Mouse (Mus musculus): ENCODE data around the gene Atp13a2.
A peak's percentile ranks its signal among the peaks of the same experiment; 100 is the strongest.

Atp13a2 gene

DNA sequence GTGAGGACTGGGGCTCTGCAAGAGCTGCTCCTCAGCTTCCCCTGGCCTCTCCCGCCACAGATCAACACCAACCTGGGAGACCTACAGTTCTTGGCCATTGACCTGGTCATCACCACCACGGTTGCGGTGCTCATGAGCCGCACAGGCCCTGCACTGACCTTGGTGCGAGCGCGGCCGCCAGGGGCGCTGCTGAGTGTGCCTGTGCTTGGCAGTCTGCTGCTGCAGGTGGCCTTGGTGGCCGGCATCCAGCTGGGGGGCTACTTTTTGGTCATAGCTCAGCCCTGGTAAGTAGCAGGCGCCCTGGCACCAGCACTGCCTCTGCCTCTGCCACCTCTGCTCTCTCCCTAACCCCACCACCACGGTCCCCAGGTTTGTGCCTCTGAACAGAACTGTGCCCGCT, 19.3 kb downstream of the Atp13a2 start:
- peak; percentile 45 for DNase-seq

DNA sequence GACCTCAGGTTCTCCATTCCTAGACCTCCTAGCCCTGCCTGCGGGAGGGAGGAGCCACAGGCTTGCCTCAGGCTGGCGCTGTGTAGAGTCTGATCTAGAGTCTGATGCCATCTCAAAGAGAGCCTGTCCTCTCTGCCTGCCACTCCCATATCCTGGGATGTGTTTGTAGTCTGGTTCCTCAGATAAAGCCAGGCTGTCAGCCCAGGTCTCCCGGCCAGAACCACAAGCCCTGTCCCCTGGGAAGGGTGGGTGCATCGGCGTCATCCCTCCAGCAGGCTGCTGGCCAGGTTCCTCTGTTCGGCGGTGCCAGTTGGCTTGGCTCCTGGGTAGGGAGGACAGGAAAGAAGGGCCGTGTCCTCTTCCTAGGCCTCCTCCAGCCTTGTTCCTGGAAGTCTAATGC, 21.4 kb downstream of the Atp13a2 start:
- DNase-seq, result peak; percentile 88

DNA sequence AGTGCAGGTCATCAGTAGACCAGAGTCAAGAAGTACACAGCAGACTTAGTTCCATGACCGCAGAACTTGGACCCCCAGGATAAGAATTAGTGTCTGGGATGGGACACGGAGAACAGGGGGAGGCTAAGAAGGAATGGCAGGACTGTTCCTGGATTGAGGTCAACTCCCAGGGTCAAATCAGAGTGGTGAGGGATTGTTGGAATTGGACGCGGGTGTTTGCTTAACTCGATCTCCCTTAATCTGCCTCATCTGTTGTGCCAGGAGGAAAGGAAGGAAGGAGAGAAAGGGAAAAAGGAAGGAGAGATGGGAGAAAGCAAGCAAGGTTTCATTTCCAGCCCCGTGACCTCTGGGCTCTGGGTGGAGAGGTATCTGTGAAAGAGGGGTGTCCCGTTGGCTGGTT, 23.4 kb downstream of the Atp13a2 start, which contains the start of gene Mfap2:
Mfap2 (plus strand) TSS at position 301 of the 400 bp plus-strand sequence.
- no peak for DNase-seq

DNA sequence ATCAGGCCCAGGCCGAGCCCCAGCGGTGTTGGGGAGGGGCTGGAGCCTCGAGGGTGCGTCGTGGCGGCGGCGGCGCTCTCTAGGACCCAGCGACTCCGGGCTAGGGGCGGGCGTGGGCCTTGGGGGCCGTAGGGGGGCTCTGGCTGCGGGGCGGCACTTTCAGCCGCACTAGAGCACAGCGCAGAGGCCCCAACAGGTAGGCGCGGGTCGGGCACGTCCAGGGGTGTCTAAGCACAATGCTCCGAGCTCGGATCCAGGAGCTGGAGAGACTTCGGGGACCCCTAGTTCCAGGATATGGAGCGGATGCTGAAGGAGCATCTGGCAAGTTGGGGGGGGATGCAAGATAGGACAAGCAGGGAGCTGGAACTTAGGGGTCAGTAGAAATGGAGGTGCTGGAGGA, 23.9 kb downstream of the Atp13a2 start:
- DNase-seq, result peak; percentile 33

DNA sequence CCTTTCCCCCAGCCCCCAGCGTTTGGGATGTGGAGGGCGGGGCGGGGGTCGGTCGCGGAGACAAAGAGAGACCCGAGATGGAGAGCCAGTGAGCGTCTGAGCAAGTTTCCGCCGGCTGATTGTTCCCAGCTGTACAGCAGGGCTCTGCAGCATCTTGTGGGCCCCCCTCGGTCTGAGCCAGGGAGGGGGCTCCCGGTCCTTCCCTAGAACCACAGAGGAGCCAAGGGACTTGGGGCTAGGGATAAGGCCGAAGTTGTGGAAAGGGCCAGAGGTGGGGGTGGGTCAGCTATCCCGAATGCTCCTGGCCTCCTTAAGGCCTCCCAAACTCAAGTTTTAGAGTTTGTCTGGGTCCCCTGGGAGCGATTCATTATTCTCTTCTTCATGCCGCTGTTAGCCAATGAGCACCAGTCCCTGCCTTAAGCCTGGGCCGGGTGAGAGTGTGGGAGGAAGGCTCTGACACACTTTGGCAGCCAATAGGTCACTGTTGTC, 24.3 kb downstream of the Atp13a2 start:
- DNase-seq, result peak; percentile 55

DNA sequence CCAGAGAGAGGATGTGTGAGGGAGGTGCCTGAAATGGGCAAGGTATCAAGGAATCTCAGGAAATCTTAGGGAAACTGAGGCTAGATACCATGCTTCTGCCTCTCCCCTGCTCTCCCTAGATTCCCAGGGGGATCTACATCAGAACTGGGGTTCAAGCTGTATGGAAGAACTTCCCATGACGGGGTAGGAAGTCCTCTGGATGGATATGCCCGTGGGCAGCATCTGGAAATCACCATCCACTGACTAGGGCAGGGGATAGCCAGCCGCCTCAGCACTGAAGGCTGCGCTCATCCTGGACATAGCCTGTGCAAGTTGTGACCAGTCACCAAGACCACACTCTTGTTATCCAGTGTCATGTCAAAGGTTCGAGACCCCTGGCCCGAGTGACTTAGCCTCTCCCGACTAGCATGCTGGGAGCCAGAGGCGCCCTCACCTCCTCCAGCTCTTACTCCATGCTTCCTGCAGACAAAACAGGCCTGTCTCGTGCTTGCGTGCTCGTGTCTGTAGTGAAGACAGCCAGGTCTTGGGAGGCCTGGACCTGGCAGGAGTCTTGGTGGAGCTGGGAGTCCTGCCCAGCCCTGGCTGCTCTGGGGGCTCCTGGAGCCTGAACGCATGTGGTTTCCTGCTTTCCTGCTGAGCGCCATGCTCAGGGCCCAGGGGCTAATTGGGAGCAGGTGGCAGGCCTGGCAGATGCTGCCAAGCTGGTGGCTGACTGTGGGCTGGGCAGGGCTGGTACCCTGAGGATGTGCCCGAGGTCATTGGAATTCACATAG, 25.1 kb downstream of the Atp13a2 start:
- DNase-seq, result peak; percentile 18

DNA sequence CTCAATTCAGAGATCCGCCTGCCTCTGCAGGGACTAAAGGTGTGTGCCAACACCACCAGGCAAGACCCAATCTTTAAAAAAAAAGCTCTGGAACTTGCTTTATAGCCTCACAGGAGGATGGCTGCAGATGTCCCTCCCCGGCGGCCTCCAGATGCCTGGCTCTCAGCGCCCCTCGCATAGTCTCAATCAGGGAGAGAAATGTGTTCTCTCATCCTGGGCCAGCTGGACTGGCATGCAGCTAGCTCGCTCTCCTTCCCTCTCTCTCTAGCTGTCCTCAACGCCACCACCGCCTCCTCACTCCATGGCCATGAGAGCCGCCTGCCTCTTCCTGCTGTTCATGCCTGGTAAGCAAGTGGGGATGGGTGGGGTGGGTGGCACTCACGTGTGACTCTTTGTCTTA, 25.9 kb downstream of the Atp13a2 start:
- DNase-seq, result no peak

DNA sequence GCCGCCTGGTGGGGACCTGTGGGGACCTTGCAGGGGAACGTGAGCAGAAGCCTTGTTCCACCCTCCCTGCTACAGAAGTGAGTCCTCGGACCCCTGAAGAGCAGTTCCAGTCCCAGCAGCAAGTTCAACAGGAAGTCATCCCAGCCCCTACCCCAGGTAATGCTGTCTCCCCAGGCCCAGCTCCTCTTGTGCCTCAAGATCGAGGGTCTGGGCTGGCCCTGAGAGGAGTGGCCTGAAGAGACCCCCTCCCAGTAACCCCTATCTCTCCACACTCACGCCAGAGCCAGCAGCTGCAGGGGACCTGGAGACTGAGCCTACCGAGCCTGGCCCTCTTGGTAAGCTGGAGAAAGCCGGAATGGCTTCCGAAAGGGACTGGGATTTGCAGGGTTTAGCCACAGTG, 27.4 kb downstream of the Atp13a2 start:
- DNase-seq, result no peak

DNA sequence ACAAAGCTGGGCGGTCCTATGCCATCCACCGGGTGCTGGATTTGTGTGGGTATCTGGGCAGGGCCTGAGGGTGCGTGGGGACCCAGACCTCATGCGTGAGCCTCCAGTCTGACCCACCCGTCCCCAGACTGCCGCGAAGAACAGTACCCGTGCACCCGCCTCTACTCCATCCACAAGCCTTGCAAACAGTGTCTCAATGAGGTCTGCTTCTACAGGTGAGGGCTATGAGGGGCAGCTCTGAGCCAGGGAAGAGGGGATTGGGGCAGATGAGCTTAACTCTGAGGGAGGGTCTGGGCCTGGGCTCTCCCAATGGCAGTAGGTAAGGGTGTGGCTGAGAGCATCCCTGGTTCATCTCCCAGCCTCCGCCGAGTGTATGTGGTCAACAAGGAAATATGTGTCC, 28.2 kb downstream of the Atp13a2 start:
- no peak for DNase-seq

- no peak for DNase-seq
These were observed 28.7 kb downstream of the Atp13a2 start for GRCm38 (mm10) chr4:141015356-141015755.

- DNase-seq, result peak; percentile 22
These were observed 29.6 kb downstream of the Atp13a2 start for GRCm38 (mm10) chr4:141016311-141016710.

DNA sequence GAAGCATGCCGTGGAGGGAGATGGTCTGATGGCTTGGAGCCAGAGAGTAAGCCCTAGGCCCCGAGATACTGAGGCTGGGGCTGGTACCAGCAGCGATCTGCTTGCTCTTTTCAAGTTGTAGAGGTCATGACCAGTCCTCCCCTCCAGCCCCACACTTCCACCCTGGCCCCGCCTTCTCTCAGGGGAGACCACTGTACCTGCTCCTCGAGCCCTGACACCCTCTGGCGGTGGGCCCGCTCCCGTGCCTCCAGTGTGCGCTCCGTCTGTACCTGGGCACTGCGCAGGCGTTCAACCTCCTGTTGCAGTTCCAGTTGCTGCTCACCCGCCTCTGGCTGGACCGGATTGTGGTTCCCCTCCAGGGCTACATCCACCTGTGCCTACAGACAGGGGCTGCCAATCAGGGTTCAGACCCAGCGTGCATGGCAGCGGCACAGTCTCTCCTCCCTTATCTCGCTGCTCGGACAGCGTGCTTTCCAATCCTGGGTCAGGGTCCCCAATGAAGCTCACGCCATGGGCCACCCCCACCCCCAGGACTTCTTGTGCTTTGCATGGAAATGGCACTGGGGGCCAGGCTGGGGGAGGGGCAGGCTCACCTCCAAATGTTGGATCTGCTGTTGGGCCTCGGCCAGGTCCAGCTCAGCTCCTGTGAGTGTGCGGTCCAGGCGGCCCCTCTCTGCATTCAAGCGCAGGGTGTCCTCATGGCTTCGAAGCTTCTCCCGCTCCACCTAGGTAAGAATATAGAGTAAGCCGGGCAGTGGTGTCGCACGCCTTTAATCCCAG, 31.2 kb downstream of the Atp13a2 start:
- no peak for DNase-seq

DNA sequence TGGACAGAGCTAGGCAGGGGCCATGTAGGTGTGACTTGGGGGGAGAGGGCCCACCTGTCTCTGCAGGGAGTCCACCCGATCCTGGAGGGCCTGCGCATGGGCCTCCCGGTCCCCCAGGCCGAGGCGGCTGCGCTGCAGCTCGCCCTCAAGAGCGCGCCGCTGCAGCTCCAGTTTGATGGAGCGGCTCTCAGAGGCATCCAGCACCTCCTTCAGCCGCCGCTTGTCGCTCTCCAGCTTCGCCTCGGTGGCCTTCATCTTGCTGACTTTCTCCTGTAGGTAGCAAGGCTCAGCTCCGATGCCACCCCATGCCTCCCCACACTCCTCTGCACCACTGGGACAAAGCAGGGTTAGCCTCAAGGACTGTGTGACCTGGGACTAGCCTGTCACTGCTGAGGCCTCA, 33.5 kb downstream of the Atp13a2 start:
- no peak for DNase-seq

DNA sequence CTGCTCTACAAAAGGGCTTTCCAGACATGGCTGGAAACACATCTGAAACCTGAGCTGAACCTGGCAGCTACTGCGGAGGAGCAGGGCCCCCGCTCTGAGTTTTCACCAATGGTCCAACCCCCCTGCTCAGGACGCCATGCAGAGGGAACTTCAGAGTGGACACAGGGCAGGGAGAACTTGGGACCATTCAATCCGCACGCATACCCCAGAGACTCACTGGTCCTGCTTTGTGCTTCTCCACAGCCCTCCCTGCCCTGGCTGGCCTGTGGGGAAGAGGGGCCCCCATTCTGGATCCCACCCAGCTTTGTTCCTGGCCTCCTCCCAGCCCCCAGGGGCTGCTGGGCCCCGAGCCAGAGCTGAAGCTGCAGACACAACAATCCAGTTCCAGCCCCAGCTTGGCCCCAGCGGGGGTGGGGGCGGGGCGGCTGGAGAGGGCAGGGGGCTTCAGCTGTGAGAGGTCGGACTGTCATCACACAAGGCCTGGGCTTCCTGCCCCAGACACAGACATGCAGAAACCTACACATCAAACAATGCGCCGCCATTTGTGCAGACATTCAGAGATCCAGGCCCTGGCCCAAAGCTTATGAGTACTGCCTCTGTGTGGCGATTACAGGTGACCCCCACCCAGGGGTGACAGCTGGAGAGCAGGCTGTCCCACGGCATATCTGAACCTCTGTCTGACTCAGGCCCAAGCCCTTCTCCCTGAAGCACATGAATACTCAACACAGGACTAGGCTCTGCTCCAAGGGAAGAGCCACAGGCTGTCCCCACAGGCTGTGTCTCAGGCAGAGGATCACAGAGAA, 34.3 kb downstream of the Atp13a2 start:
- peak; percentile 51 for DNase-seq

- DNase-seq, result no peak
These were observed 34.9 kb downstream of the Atp13a2 start for GRCm38 (mm10) chr4:141021614-141021929.

GRCm38 (mm10) chr4:141024052-141024451, 37.4 kb downstream of the Atp13a2 start:
- DNase-seq, result peak; percentile 60

GRCm38 (mm10) chr4:141024992-141025391, 38.3 kb downstream of the Atp13a2 start:
- DNase-seq, result no peak

GRCm38 (mm10) chr4:141030541-141031206, 44.0 kb downstream of the Atp13a2 start:
- no peak for DNase-seq

DNA sequence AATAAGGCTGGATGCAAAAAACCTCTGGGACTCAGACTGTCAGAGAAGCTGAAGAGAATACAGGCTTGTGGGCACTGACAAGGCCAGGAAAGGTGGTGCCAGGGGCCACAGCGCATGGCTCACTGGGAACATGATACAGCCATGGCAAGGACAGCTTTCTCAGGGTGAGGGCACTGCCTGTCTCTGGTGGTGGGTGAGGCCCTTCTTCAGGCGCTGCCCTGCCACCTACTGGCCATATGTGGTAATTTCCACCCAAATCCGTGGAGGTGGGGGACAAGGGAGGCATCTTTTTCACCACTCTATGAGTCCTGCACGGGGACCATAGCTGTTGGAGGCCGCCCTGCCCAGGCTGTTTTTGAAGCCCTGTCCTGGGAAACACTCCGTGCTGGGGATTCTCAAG, 45.1 kb downstream of the Atp13a2 start:
- DNase-seq, result peak; percentile 81

DNA sequence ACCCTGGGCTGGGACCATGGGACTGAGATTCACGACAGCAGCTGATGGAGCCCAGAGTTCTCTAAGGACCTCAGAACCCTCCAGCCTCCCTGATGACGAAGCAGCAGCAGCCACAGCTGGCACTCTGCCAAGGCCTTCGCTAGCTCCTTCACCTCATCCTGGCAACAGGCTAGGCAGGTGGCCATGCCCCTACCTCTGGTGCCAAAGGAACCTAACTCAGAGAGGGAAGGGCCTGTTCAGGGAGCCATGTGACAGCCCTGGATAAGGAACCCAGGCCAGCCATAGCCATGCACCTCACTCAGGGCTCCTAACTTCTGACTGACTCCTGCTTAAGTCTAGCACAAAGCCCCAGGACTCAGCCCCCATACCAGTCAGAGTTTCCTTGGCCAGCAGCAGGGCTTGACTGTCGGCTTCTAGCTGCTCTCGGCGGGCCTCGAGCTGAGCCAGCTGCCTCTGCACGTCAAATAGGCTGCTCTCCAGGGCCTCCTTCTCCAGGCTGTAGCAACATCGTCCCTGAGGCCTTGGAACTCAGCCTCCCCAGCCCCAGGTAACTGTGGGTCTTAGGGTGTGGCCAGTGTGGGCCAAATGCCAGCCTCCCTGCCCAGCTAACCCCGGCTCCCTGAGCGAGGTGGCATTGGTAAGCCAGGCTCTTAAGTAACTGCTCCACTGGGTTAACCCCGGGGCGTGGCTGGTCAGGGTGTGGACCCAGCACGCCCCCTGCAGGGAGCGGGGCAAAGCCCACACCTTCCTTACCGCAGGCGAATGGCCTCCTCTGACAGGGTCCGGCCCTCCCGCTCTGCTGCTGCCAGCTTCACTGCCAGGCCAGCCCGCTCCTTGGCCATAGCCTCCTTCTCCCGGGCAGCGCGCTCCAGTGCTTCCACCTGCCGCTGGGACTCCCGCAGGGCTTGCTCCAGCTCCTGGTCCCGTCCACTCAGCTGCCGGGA, 47.2 kb downstream of the Atp13a2 start:
- DNase-seq, result peak; percentile 83

DNA sequence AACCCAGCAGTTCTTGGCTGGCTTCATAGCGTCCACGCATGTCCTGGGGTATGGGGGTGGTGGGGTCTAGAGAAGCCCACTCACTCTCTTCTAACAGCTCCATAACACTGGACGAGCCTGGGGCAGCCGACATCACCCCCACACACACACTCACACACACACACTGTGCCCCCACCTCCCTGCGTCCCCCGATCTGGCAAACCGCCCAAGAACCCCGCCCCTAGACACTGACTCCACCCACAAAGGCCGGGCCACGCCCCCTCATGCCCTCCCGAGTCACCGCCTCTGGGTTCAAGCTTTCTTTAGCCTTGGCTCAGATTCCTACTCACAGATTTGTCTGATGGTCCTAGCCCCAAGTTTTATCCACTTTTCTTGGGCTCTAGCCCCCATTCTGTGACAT, 54.4 kb downstream of the Atp13a2 start:
- DNase-seq, result no peak

GRCm38 (mm10) chr4:141044816-141045215, 58.1 kb downstream of the Atp13a2 start:
- DNase-seq, result peak; percentile 71

Measured in lung, postnatal 36 days (tissue).